Mouse (Mus musculus): Measurements from ENCODE around the gene Naa38.

The Naa38 gene

GRCm38 (mm10) chr11:69414421-69415326 lies 19.4 kb downstream of the Naa38 start:
- peak in 1 of 2 experiments; percentile 63 for DNase-seq (ENCODE audit: low spot score in 2 of 2)

GRCm38 (mm10) chr11:69415327-69415667 lies 20.0 kb downstream of the Naa38 start:
- peak in 1 of 2 experiments; percentile 64 for DNase-seq (ENCODE audit: low spot score in 2 of 2)

GRCm38 (mm10) chr11:69415668-69416451 lies 20.6 kb downstream of the Naa38 start:
- DNase-seq (ENCODE audit: low spot score in 2 of 2) = peak in 1 of 2 experiments; percentile 36

GRCm38 (mm10) chr11:69416509-69416908 lies 21.2 kb downstream of the Naa38 start:
- no peak for DNase-seq (ENCODE audit: low spot score in 2 of 2)

- no peak for DNase-seq (ENCODE audit: low spot score in 2 of 2)
Measured at GRCm38 (mm10) chr11:69416921-69417448, 21.7 kb downstream of the Naa38 start.

- peak; percentile 94 to 96 for DNase-seq (ENCODE audit: low spot score in 2 of 2)
Measured at GRCm38 (mm10) chr11:69417449-69418384, 22.4 kb downstream of the Naa38 start.

GRCm38 (mm10) chr11:69418481-69419442 lies 23.5 kb downstream of the Naa38 start:
- DNase-seq (ENCODE audit: low spot score in 2 of 2) = peak; percentile 96 to 98

GRCm38 (mm10) chr11:69419443-69419812 lies 24.1 kb downstream of the Naa38 start:
- peak in 1 of 2 experiments; percentile 57 for DNase-seq (ENCODE audit: low spot score in 2 of 2)

- peak; percentile 67 to 71 for DNase-seq (ENCODE audit: low spot score in 2 of 2)
Measured at GRCm38 (mm10) chr11:69419813-69420553, 24.7 kb downstream of the Naa38 start.

- no peak for DNase-seq (ENCODE audit: low spot score in 2 of 2)
Measured at GRCm38 (mm10) chr11:69420554-69421000, 25.3 kb downstream of the Naa38 start.

- DNase-seq (ENCODE audit: low spot score in 2 of 2) = no peak
Measured at GRCm38 (mm10) chr11:69421131-69421977, 26.1 kb downstream of the Naa38 start.

- no peak for DNase-seq (ENCODE audit: low spot score in 2 of 2)
Measured at GRCm38 (mm10) chr11:69422842-69423241, 27.6 kb downstream of the Naa38 start.

- no peak for DNase-seq (ENCODE audit: low spot score in 2 of 2)
Measured at GRCm38 (mm10) chr11:69423885-69424284, 28.6 kb downstream of the Naa38 start.

GRCm38 (mm10) chr11:69426246-69426645 lies 31.0 kb downstream of the Naa38 start:
- no peak for DNase-seq (ENCODE audit: low spot score in 2 of 2)

- no peak for DNase-seq (ENCODE audit: low spot score in 2 of 2)
Measured at GRCm38 (mm10) chr11:69428751-69429150, 33.5 kb downstream of the Naa38 start.

GRCm38 (mm10) chr11:69429313-69429712 lies 34.0 kb downstream of the Naa38 start:
- peak; percentile 30 to 55 for DNase-seq (ENCODE audit: low spot score in 2 of 2)

GRCm38 (mm10) chr11:69430631-69431030 lies 35.3 kb downstream of the Naa38 start:
- no peak for DNase-seq (ENCODE audit: low spot score in 2 of 2)

Data from heart, adult 9 months (tissue).